Mouse (Mus musculus): Measurements from ENCODE around the gene Zbp1.

DNA sequence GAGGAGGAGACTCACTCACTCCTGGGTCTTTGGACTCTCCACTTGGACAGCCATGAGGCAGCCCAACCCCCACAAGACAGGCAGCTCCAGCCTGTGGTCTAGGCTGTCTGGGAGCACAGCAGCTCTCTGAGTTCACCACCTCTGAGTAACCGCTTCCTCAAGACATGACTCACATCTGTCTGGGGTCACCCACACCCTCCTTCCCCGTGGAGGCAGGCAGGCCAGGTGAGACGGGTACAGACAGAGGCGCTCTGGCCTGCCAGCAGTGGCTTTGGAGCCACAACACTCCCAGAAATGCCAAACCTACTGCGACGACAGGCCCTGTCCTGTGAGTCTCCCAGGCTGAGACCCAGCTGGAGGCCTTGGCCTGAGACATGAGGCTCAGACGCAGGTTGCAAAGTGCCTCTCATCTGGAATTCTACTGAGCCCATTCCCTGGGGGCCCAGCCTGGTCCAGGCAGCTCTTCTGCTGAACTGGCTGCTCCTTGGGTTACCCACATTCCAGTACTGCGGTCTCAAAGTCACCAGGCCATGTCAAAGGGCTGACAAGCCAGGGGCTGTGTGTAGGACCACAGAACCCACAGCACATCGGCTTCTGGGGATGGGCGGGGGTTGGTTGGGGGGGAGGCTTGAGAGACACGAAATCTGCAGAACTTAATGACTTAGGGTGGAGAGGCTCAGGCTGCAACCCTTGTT is 45.1 kb upstream of the Zbp1 start:
- no peak for TF ChIP-seq CTCF (IDR thresholded peaks at IDR 0.05; ENCODE audit: control insufficient read depth, insufficient read depth, insufficient read length)
- TF ChIP-seq MAX (IDR thresholded peaks at IDR 0.05) = peak; percentile 95
- no peak for TF ChIP-seq USF1 (IDR thresholded peaks at IDR 0.05; ENCODE audit: low read depth)
- TF ChIP-seq FOSL1 (IDR thresholded peaks at IDR 0.05; ENCODE audit: insufficient read depth, low read length, poor library complexity, severe bottlenecking) = peak; percentile 95
- TF ChIP-seq CEBPB (IDR thresholded peaks at IDR 0.05; ENCODE audit: low read depth) = no peak
- no peak for TF ChIP-seq MYOG (IDR thresholded peaks at IDR 0.05; ENCODE audit: control insufficient read depth, extremely low read depth, insufficient read length)
- peak; percentile 88 for TF ChIP-seq MYOD1 (IDR thresholded peaks at IDR 0.05; ENCODE audit: control insufficient read depth, insufficient read length, low read depth)

Data from C2C12 (cell line).